Mouse (Mus musculus): ENCODE measurements around the gene Tjap1.

- TF ChIP-seq POLR2A (IDR thresholded peaks at IDR 0.05; ENCODE audit: low read depth, low read length) (no peak), CTCF (IDR thresholded peaks at IDR 0.05; ENCODE audit: extremely low read depth, insufficient read length, insufficient replicate concordance, low read depth, low read length) (no peak)
Observed at GRCm38 (mm10) chr17:46283140-46283539, 314 bp upstream of the Tjap1 start.

All from small intestine, adult 2 months (tissue).